Mouse (Mus musculus) c-Kit-negative CD71-positive TER-119-positive erythroid progenitor cells, embryonic 14.5 days (primary cell): ENCODE measurements around the gene Rp9.
A peak's percentile ranks its signal among the peaks of the same experiment; 100 is the strongest.
"Not testable (repeated sequence)": the region's sequence is repeated elsewhere in the genome, so short reads cannot be mapped to it uniquely, and the experiment has no call there.

Source experiments
- DNase-seq: peaks from one replicate; pipeline ENCODE4 v3.0.0-alpha.2; 2013; ENCODE audit warnings: low read depth, low spot score

Rp9 gene

DNA sequence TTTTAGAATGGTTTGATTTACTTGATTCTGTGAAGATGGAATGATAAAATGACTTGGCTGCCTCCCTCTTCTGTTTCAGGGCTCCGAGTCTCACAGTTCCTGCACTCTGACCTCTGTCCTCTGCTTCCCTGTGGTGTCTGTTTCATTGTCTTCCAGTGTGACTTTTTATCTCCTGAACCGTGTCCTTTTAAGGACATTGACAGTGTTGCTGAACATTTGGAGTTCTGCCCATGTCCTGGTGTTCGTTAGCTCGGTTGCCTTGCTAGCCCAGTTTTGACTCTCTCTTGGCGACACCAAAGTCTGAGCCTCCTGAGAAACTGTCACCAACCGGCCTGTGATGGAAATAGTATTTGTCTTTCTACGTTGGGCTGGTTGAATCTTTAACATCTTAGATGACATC, 49.1 kb downstream of the Rp9 start:
- no peak for DNase-seq

DNA sequence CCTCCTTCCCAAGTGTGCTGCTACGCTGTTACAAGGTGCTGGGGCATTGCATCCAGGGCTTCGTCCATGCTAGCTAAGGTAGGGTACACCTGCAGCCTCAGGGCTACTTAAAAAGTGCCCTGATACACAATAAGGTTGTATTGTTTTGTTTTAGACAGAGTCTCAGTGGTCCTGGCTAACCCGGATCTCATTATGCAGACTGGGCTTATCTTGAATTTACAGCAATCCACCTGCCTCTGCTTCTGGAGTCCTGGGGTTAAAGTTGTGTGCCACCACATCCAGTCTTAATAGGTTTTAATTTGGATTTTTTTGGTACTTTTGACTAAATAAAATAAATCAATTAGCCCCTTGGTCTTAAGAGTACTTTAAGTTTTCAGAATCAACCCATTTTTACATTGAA, 49.7 kb downstream of the Rp9 start:
- no peak for DNase-seq

GRCm38 (mm10) chr9:22417547-22417946, 52.0 kb downstream of the Rp9 start:
- no peak for DNase-seq

DNA sequence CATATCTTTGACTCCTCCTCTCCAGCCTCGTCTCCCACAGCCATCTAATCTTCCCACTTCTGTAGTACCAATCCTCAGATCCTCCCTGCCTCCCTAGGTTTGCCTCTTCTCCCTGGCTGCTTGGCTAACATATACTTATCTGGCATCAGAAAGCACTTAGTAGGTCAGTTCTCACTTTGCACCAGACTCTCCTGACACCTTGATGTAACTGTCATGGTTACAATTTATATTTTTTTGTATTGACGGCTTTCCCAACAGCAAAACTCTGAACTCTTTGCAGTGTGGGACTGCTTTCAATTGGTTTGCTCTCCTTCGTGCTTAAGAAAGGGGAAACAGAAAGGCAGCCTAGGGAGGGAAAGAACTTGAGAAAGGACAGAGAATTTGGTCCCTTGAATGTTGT, 53.4 kb downstream of the Rp9 start:
- DNase-seq = no peak

- DNase-seq = peak; percentile 91
These were observed 58.3 kb downstream of the Rp9 start, which contains the start of gene 9530077C05Rik for GRCm38 (mm10) chr9:22411002-22411857. TSS of gene 9530077C05Rik (plus strand) at chr9:22411513.

- DNase-seq = no peak
These were observed 60.0 kb downstream of the Rp9 start for GRCm38 (mm10) chr9:22409501-22409900.

DNA sequence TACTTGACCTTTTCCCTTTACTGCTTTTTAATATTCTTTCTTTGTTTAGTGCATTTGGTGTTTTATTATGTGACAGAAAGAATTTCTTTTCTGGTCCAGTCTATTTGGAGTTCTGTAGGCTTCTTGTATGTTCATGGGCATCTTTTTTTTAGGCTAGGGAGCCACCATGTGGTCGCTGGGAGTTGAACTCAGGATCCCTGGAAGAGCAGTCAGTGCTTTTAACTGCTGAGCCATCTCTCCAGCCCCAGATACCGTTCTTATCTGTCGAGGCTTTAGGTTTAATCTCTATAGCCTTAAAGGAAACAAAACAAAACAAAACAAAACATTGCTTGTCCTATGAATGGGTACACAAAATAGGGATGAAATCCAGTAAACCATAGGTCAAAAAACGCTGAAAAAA, 61.2 kb downstream of the Rp9 start:
- DNase-seq = not testable (repeated sequence)

GRCm38 (mm10) chr9:22407633-22408032, 61.9 kb downstream of the Rp9 start:
- not testable (repeated sequence) for DNase-seq

DNA sequence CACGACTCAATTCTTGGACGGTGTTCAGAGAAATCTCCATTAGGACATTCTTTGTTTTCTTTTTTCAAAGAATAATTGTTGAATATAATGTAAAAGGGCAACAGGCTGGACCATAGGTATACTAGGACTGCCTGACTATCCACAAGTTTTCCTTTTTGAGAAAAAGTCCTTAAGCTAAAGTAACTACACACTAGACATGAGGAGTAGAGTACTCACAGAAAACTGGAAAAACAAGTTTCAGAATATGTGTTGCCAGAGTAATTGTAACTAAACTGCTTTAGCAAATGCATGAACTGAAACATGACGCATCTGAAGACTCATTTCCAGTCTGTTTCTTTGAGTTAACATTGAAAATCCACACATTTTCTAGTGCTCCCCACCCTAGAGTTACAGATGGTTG, 64.1 kb downstream of the Rp9 start:
- DNase-seq = no peak

DNA sequence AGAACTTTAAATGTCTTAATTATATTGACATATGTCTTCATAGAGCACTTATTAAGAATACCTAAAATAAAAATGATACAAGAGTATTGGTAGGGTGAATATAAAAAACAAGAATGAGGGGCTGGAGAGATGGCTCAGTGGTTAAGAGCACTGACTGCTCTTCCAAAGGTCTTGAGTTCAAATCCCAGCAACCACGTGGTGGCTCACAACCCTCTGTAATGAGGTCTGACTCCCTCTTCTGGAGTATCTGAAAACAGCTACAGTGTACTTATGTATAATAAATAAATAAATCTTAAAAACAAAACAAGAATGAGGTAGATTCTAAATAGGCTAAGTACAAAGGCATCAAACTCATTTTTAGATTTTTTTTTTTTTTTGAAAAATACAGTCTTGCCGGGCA, 66.0 kb downstream of the Rp9 start:
- DNase-seq = not testable (repeated sequence)

DNA sequence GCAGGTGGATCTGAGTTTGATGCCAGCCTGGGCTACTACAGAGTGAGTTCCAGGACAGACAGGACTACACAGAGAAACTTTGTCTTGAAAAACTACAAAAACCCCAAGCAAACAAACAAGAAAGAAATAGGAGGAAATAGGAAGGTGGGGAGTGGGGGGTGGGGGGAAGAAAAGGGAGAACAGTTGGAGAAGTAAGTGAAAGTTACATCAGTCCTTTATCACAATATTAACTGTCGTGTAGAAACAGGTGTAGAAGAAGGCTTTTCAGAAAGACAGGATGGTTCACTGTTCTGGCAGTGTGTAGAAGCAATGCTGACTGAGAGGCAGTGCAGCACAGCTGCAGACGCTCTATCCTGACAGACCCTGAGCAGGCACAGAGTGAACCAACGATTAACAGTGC, 66.6 kb downstream of the Rp9 start:
- no peak for DNase-seq

DNA sequence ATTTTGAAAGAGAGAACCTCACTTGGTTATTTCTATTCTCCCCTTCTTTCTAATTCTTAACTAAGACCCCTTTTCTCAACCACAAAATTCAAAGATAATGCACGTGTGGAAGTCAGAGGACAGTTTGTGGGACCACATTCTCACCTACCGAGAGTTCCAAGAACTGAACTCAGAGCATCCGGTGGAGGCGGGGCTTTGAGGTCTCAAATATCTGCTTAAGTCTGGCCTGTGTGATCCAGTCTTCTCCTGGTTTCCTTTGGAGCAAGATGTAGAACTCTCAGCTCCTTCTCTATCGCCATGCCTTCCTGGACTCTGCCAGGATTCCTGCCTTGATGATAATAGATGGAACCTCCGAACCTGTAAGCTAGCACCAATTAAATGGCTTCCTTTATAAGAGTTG, 67.5 kb downstream of the Rp9 start:
- DNase-seq = no peak

DNA sequence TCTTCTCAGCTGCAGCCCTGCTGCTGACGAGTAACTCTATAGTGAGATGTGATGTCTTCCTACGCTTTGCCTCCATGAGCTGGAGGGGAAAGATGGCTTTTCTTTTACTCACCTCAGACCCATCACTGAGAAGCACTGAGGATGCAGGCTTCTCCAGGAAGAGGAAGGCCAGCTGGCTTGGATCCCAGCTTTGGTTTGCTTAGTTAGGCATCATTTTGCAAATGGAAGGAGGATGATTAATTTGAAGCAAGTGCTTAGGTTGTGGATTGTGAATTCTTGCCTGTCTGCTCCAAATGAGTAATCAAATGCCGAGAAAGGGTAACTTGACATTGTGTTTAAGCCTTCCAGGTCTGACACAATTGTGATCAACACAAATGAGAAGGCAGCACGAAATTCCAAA, 70.5 kb downstream of the Rp9 start:
- no peak for DNase-seq

DNA sequence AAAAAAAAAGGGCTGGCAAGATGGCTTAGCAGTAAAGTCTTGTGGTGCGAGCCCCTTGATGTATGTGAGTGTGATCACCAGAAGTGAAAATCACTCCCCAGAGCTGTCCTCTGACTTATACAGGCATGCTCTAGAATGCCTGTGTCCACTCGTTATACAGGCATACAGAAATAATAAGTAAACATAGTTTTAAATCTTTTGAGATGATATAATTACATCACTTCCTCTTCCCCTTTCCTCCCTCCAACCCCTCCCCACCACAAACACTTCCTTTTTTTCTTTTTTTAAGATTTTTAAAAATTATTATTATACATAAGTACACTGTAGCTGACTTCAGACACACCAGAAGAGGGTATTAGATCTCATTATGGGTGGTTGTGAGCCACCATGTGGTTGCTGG, 74.8 kb downstream of the Rp9 start:
- no peak for DNase-seq

- no peak for DNase-seq
These were observed 79.2 kb downstream of the Rp9 start for GRCm38 (mm10) chr9:22390390-22390789.

GRCm38 (mm10) chr9:22389736-22390245, 79.8 kb downstream of the Rp9 start:
- DNase-seq = no peak

GRCm38 (mm10) chr9:22389021-22389476, 80.5 kb downstream of the Rp9 start, which contains the start of gene Anln:
TSS of gene Anln (minus strand) at chr9:22389188.
- DNase-seq = peak; percentile 91

GRCm38 (mm10) chr9:22388401-22388980, 81.1 kb downstream of the Rp9 start:
- DNase-seq = peak; percentile 76

DNA sequence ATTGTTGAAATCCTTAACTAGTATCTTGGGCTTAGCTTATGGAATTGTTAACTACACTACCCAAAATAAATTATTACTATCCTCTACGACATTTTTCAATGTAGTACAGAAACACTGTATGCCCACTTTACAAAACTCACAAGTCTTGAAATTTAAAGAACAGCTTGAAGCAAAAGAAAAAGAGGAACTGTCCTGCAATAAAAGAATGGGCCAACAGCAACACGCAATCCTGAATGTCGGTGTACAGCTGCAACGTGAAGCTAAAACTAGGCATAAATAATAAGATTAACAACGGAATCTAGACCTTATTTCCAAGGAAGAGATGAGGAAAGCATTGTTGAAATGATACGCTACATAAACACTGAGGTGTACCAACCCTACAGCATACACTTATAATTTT, 81.6 kb downstream of the Rp9 start:
- DNase-seq = no peak

- no peak for DNase-seq
These were observed 83.7 kb downstream of the Rp9 start for GRCm38 (mm10) chr9:22385890-22386289.

DNA sequence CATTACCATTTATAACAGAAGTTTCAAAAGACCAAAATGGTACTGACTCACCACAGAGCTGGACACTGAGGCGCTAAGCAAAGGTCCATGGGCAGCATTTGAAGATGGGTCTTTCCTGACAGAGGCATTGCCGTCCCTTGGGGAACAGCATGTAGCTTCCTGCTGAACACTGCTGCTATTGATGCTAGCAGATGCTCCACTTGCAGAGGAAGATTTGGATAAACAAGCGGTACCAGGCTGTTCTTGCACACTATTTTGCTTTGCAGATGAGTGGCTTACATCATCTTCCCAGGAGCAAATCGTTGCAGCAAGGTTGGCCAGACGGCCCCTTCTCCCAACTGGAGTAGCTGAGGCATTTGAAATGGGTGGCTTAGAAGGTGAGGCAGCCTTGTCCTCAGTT, 93.5 kb downstream of the Rp9 start:
- DNase-seq = no peak

GRCm38 (mm10) chr9:22372760-22373159, 96.8 kb downstream of the Rp9 start:
- no peak for DNase-seq

- DNase-seq = no peak
These were observed 101.5 kb downstream of the Rp9 start for GRCm38 (mm10) chr9:22368030-22368429.
